ENCODE assay signal across 24 mouse cellular contexts in the genomic region with DNA sequence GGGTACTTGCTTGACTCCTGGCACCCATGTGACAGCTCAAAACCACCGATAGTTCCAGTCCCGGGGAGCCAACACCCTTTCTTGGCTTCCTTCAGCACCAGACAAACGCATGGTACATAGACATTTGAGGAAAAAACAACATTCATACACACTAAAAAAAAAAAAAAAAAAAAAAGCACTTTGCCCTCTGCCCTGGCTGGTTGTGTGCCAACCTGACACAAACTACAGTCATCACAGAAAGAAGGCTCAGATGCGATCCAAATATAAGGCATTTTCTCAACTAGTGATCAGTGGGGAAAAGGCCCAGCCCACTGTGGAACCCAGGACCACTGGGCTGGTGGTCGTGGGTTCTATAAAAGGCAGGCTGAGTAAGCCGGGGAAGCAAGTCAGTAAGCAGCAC. TPM values are rescaled to one million over a fixed set of nuclear protein-coding genes. Genes with fewer than 3 reads are reported as not detected.
A peak's percentile ranks its signal among the peaks of the same experiment; 100 is the strongest.
DNase-seq lines count a peak whose midpoint lies in the region; ATAC-seq and TF ChIP-seq lines count a peak whose summit lies in the region.
"Had no signal": no experiment of that assay in that cellular context is flagged by ENCODE, and none has a peak within 500 bp of the region (broad histone marks: within the 10 kb centered on the region; RNA-seq: fewer than 3 reads in every experiment).

No protein-coding gene starts in this region.

- H3K27me3 ChIP-seq in liver, embryonic 11.5 days (replicated peaks; ENCODE audit: control insufficient read depth, insufficient read depth, low read length), result no peaks in the 10 kb centered on the region
- H3K27me3 ChIP-seq: heart, embryonic 13.5 days; hindbrain, embryonic 12.5 days; hindbrain, embryonic 15.5 days; Patski had no signal

- WGBS in liver, embryonic 11.5 days, result 91% methylated on average over 6 of the region's 6 CpGs

- no peaks in the 10 kb centered on the region for H3K9me3 ChIP-seq in liver, embryonic 11.5 days (ENCODE audit: control insufficient read depth, low read length)
- H3K9me3 ChIP-seq: heart, embryonic 10.5 days; heart, embryonic 13.5 days; hindbrain, embryonic 12.5 days; hindbrain, embryonic 15.5 days had no signal

- TF ChIP-seq CTCF in embryonic fibroblast, embryonic 13.5 days (IDR thresholded peaks at IDR 0.05; ENCODE audit: borderline replicate concordance, insufficient read depth, low read length), result no peak

- no peak for ATAC-seq in liver, embryonic 11.5 days (replicated peaks; ENCODE audit: low FRiP score)
- ATAC-seq: forebrain, embryonic 14.5 days; forebrain, postnatal 0 days; Patski had no signal

- peaks cover 42% of the 10 kb centered on the region for H3K36me3 ChIP-seq in liver, embryonic 11.5 days (ENCODE audit: control insufficient read depth, insufficient read depth, low read length)

- no peak overlapping the region for H3K27ac ChIP-seq in liver, embryonic 11.5 days (ENCODE audit: low read depth, low read length)
- H3K27ac ChIP-seq in embryonic fibroblast, embryonic 13.5 days (ENCODE audit: insufficient read depth, low read length), result peak overlapping the region; percentile 23; the same call in 1 of the 2 replicates
- H3K27ac ChIP-seq: gastrocnemius, adult 2 months; heart, adult 2 months; heart, embryonic 10.5 days; heart, embryonic 13.5 days; hindbrain, embryonic 12.5 days; hindbrain, embryonic 15.5 days had no signal

- no peaks in the 10 kb centered on the region; the same call in 1 of the 2 replicates for H3K4me1 ChIP-seq in liver, embryonic 11.5 days (replicated peaks; ENCODE audit: control insufficient read depth, insufficient read depth, low read length)
- no peaks in the 10 kb centered on the region; the same call in 1 of the 2 replicates for H3K4me1 ChIP-seq in embryonic fibroblast, embryonic 13.5 days (ENCODE audit: control insufficient read depth, insufficient read depth, low read length)
- H3K4me1 ChIP-seq: hindbrain, embryonic 12.5 days; hindbrain, embryonic 15.5 days had no signal

- no peak overlapping the region for H3K4me2 ChIP-seq in liver, embryonic 11.5 days
- H3K4me2 ChIP-seq: heart, embryonic 13.5 days; hindbrain, embryonic 12.5 days; hindbrain, embryonic 15.5 days had no signal

- TF ChIP-seq POLR2A in embryonic fibroblast, embryonic 13.5 days (IDR thresholded peaks at IDR 0.05; ENCODE audit: low read depth, low read length), result no peak

- H3K4me3 ChIP-seq in liver, embryonic 11.5 days (ENCODE audit: low read depth, low read length), result no peak overlapping the region
- no peak overlapping the region for H3K4me3 ChIP-seq in embryonic fibroblast, embryonic 13.5 days (ENCODE audit: insufficient read depth, low read length)
- H3K4me3 ChIP-seq: gastrocnemius, adult 2 months; heart, adult 2 months; heart, embryonic 10.5 days; heart, embryonic 13.5 days; hindbrain, embryonic 12.5 days; hindbrain, embryonic 15.5 days had no signal

- H3K9ac ChIP-seq in liver, embryonic 11.5 days (ENCODE audit: low read depth, low read length), result no peak overlapping the region
- H3K9ac ChIP-seq: forebrain, postnatal 0 days; heart, embryonic 13.5 days; hindbrain, embryonic 12.5 days; hindbrain, embryonic 15.5 days had no signal

- DNase-seq in adrenal gland, adult 2 months, result peak; percentile 33
- no peak for DNase-seq in adrenal gland, adult 8-10 months
- DNase-seq in liver, embryonic 11.5 days (ENCODE audit: low spot score), result peak; percentile 28
- DNase-seq in liver (no peak), NIH3T3 (ENCODE audit: low read depth) (peak; percentile 56)
- DNase-seq in neural tube, embryonic 10.5 days (ENCODE audit: extremely low spot score, low spot score), result no peak
- DNase-seq: adrenal gland, postnatal 14 days; cerebellum, adult 11-12 months; cerebellum, adult 8-10 months; cerebellum, postnatal 10 days; cerebellum, postnatal 36 days; embryo, embryonic 11 days; forebrain, postnatal 0 days; gastrocnemius, adult 2 months; gastrocnemius, postnatal 14 days; heart, adult 2 months; heart, postnatal 14 days had no signal

RNA-seq across cellular contexts. Expression of a gene that starts 5.6 kb away (rescaled TPM):
- 1 to 10 TPM; 2.5 to 3.2 TPM for total RNA-seq in adrenal gland, adult 2 months (2021)
- polyA plus RNA-seq in adrenal gland, adult 2 months (2012; rRNA removed), result 1.4 and 1.8 TPM in 2 replicates
- 1 to 10 TPM; 2.7 to 5.0 (median 4.3) TPM for total RNA-seq in adrenal gland, adult 8-10 months (2022)
- polyA plus RNA-seq in liver, embryonic 11.5 days (2014; fragmentation: Nextera tagmentation; extraction: Ambion mirVana), result 2.3 TPM in 2 replicates
- polyA plus RNA-seq in embryonic fibroblast, embryonic 13.5 days (2011; ENCODE audit: insufficient read length, low read depth, missing spikeins), result 2.5 and 3.8 TPM in 2 replicates

RNA-seq across cellular contexts. Expression of a gene that starts 21.3 kb away (rescaled TPM):
- 10 to 100 TPM; 13.3 to 35.0 TPM for total RNA-seq in adrenal gland, adult 2 months (2021)
- 111 and 156 TPM in 2 replicates for polyA plus RNA-seq in adrenal gland, adult 2 months (2012; rRNA removed)
- 10 to 100 TPM; 21.1 to 32.2 (median 27.0) TPM for total RNA-seq in adrenal gland, adult 8-10 months (2022)
- polyA plus RNA-seq in liver, embryonic 11.5 days (2014; fragmentation: Nextera tagmentation; extraction: Ambion mirVana), result 25.3 and 28.1 TPM in 2 replicates
- polyA plus RNA-seq in embryonic fibroblast, embryonic 13.5 days (2011; ENCODE audit: insufficient read length, low read depth, missing spikeins), result 41.0 and 53.7 TPM in 2 replicates

RNA-seq across cellular contexts. Expression of a gene that starts 33.7 kb away (rescaled TPM):
- total RNA-seq in adrenal gland, adult 2 months (2021), result 100 to 1,000 TPM; 169 to 173 TPM
- 29.1 and 36.8 TPM in 2 replicates for polyA plus RNA-seq in adrenal gland, adult 2 months (2012; rRNA removed)
- 100 to 1,000 TPM; 203 to 250 (median 221) TPM for total RNA-seq in adrenal gland, adult 8-10 months (2022)
- polyA plus RNA-seq in liver, embryonic 11.5 days (2014; fragmentation: Nextera tagmentation; extraction: Ambion mirVana), result 199 and 207 TPM in 2 replicates
- 311 and 382 TPM in 2 replicates for polyA plus RNA-seq in embryonic fibroblast, embryonic 13.5 days (2011; ENCODE audit: insufficient read length, low read depth, missing spikeins)

Comparison
In these comparisons a context has a peak if more than half of its experiments do, and no peak if none do; other contexts are left out.
1. DNase-seq: peak in adrenal gland, adult 2 months (single experiment), liver, embryonic 11.5 days (single experiment) and NIH3T3 (single experiment); none in adrenal gland, adult 8-10 months (single experiment), liver (single experiment) and neural tube, embryonic 10.5 days (single experiment).